Mouse (Mus musculus) kidney, embryonic 15.5 days (tissue): ENCODE measurements around the gene Klf3. TPM values are rescaled to one million over a fixed set of nuclear protein-coding genes. Genes with fewer than 3 reads are reported as not detected.

ENCODE experiments used
- polyA plus RNA-seq: library from polyadenylated mRNA; unstranded; fragments of >200 nt; fragmentation: Nextera tagmentation; extraction: Ambion mirVana; gene quantifications from 2 replicates; pipeline ENCODE4 v1.2.1, GENCODE M21; 2015

Klf3 gene
- polyA plus RNA-seq, 1 experiment from 2014 or later: 62.2 TPM

Other genes with a start within 250 kb of the Klf3 start
- gene Tlr1, start 130.2 kb downstream of the Klf3 start, polyA plus RNA-seq: 0.65 and 1.0 TPM in 2 replicates
- gene Tlr6, start 156.7 kb downstream of the Klf3 start, polyA plus RNA-seq: 0.60 and 0.93 TPM in 2 replicates
- gene Fam114a1, start 166.7 kb downstream of the Klf3 start, polyA plus RNA-seq: 39.3 and 41.4 TPM in 2 replicates